Mouse (Mus musculus) small intestine, adult 2 months (tissue): ENCODE results near the gene 0610010K14Rik.

Experiments
- CTCF ChIP-seq: fragments of 200-500 bp; IDR thresholded peaks from 2 replicates; pipeline ENCODE4 v1.5.1; 2012; ENCODE audit warnings: low read depth, mild to moderate bottlenecking, control low read depth, inconsistent platforms, low read length, moderate library complexity, mixed read lengths; ENCODE audit not compliant: insufficient replicate concordance, insufficient read length; ENCODE audit errors: extremely low read depth
- POLR2A ChIP-seq: fragments of 200-500 bp; IDR thresholded peaks from 2 replicates; pipeline ENCODE4 v1.6.1; 2012; ENCODE audit warnings: low read depth, mild to moderate bottlenecking, control low read depth, inconsistent platforms, low read length, moderate library complexity

DNA sequence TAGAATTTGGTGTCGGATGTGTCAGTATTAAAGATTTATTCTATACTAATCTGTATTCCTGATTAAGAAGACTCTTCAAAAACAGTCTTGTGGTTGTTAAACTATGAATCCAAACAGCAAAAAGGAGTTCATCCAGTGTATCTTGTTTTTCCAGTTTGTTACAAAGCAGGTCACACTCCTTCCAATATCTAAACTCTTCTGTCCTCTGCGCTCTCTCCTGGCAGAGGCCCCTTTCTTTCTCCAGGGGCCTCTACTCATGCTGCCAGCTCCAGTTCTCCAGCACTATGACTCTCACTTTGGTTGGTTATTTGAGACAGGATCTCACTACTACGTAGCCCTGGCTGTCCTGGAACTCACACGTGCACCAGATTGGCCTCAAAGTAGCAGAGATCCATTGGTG is 28.1 kb upstream of the 0610010K14Rik start:
- no peak for TF ChIP-seq POLR2A
- no peak for TF ChIP-seq CTCF
